Mouse (Mus musculus) C2C12 (cell line): ENCODE results near the gene Rrad.

Experiments
- CEBPB ChIP-seq: IDR thresholded peaks from one replicate; pipeline ENCODE4 v1.6.1; 2011; ENCODE audit warnings: low read depth, mild to moderate bottlenecking, control low read depth, moderate library complexity
- CTCF ChIP-seq: IDR thresholded peaks from one replicate; pipeline ENCODE4 v1.5.1; 2011; ENCODE audit not compliant: control insufficient read depth, insufficient read depth, insufficient read length
- MAX ChIP-seq: IDR thresholded peaks from one replicate; pipeline ENCODE4 v1.6.1; 2011; ENCODE audit warnings: mild to moderate bottlenecking, control low read depth
- MYOD1 ChIP-seq: IDR thresholded peaks from one replicate; pipeline ENCODE4 v1.6.1; 2011; ENCODE audit warnings: low read depth; ENCODE audit not compliant: control insufficient read depth, insufficient read length
- USF1 ChIP-seq: IDR thresholded peaks from one replicate; pipeline ENCODE4 v1.6.1; 2011; ENCODE audit warnings: low read depth, mild to moderate bottlenecking, control low read depth, moderate library complexity

- TF ChIP-seq CTCF = no peak
- no peak for TF ChIP-seq MYOD1
- TF ChIP-seq USF1 = no peak
- TF ChIP-seq CEBPB = no peak
- TF ChIP-seq MAX = no peak
Observed at GRCm38 (mm10) chr8:104601941-104602371, 29.2 kb downstream of the Rrad start.
